Mouse (Mus musculus) ES-Bruce4 (cell line): ENCODE results near the gene Akap13.

Experiments
- CTCF ChIP-seq: IDR thresholded peaks from one replicate; pipeline ENCODE4 v1.8.1; 2011; ENCODE audit warnings: low read depth, low read length
- POLR2A ChIP-seq: IDR thresholded peaks from one replicate; pipeline ENCODE4 v1.8.1; 2011; ENCODE audit warnings: low read length; ENCODE audit not compliant: insufficient read depth

DNA sequence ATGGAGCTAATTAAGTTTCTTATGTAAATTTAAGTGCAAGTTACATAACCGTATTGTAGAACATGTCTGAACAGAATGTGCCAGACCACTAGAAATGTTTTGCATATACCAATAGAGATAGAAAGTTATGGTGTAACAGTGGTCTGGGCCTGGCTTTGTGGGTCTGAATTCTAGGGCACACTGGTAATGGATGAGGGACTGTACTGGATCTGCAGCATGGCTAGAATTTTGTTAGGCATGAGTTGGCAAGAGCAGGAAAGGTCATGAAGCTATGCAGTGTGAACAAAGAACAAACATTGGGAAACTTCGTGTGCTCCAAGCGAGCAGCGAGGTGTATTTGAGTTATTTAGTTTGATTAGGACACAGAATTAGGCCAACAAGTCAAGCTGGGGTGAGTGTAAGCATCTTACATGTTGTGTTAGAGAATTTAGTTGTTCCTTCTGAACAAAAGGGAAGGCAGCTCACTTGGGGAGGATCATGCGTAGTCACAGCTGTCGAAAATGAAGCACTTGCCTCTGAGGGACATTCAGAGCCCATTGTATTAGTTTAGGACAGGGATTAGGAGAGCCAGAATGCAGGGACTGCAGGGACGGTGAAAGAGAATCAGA lies 15.1 kb downstream of the Akap13 start:
- no peak for TF ChIP-seq POLR2A
- no peak for TF ChIP-seq CTCF
